Mouse (Mus musculus) limb, embryonic 11.5 days (tissue): ENCODE measurements at regions not wholly inside any gene's neighbourhood (a gene's known extent, or its start where the extent isn't known, plus 50 kb on each side); places are given as distances from the start of the nearest gene placed in this dataset.

Source experiments
- ATAC-seq: fragments of 200-750 bp; cut with Nextera tagmentation; 2 replicates; pipeline ENCODE4 v1.8.0; 2017; ENCODE audit warnings: low read depth; ENCODE audit not compliant: insufficient number of reproducible peaks, low FRiP score, low TSS enrichment
- DNase-seq: peaks from one replicate; pipeline ENCODE4 v3.0.0-alpha.2; 2015; ENCODE audit warnings: low spot score
- H3K27ac ChIP-seq: fragments of 300-500 bp; sonication (generic); replicated peaks from 2 replicates; pipeline ENCODE4 v1.5.1; 2014; ENCODE audit warnings: low read depth, mild to moderate bottlenecking, low read length
- H3K27me3 ChIP-seq: fragments of 300-500 bp; sonication (generic); 2 replicates; pipeline ENCODE4 v1.6.1; 2014; ENCODE audit warnings: mild to moderate bottlenecking, low read length, mixed read lengths; ENCODE audit not compliant: control insufficient read depth, insufficient read depth
- H3K36me3 ChIP-seq: fragments of 300-500 bp; sonication (generic); 2 replicates; pipeline ENCODE4 v1.6.1; 2014; ENCODE audit warnings: mild to moderate bottlenecking, low read length, moderate library complexity, mixed read lengths; ENCODE audit not compliant: control insufficient read depth, insufficient read depth
- H3K4me1 ChIP-seq: fragments of 300-500 bp; sonication (generic); 2 replicates; pipeline ENCODE4 v1.6.1; 2014; ENCODE audit warnings: low read length, mixed read lengths; ENCODE audit not compliant: control insufficient read depth, insufficient read depth
- H3K4me2 ChIP-seq: fragments of 300-500 bp; sonication (generic); 2 replicates; pipeline ENCODE4 v1.6.1; 2014; ENCODE audit warnings: low read depth, mild to moderate bottlenecking, moderate library complexity; ENCODE audit not compliant: severe bottlenecking
- H3K4me3 ChIP-seq: fragments of 300-500 bp; sonication (generic); 2 replicates; pipeline ENCODE4 v1.5.1; 2014; ENCODE audit warnings: low read depth, low read length
- H3K9ac ChIP-seq: fragments of 300-500 bp; sonication (generic); 2 replicates; pipeline ENCODE4 v1.6.1; 2014; ENCODE audit warnings: mild to moderate bottlenecking, low read length
- H3K9me3 ChIP-seq: fragments of 300-500 bp; sonication (generic); 2 replicates; pipeline ENCODE4 v1.6.1; 2016; ENCODE audit warnings: low read length; ENCODE audit not compliant: control insufficient read depth
- WGBS: fragments of 180-500 bp; shearing (Covaris S2); extraction: QIAGEN DNeasy Blood & Tissue Kit; methylation state at CpG from one replicate; pipeline ENCODE4 v1.1.7; 2014; 5-methylcytosine and 5-hydroxymethylcytosine counted together

DNA sequence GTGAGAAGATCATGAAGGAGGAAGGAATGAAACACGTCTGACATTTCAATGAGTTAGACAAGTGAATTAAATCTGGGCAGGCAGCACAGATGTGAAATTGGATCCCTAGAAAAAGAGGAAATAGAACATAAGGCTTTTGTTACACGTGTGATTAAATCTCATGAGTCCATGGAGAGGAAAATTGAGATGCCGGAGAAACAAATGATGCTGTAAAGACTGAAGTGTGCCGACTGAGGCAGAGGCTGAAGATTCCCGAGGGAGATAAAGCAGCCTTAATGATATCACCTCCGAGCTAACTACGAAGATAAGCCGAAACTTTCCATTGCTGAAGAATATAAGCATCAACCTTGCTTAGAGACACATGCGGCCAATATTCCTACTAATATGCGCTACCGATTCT, 390.0 kb downstream of the Nup35 start:
- Histone ChIP-seq H3K4me2 (no peak overlapping the region), H3K27me3 (no peaks in the 10 kb centered on the region), H3K9ac (no peak overlapping the region), H3K9me3 (no peaks in the 10 kb centered on the region), H3K4me3 (no peak overlapping the region), H3K27ac (no peak overlapping the region), H3K36me3 (no peaks in the 10 kb centered on the region), H3K4me1 (no peaks in the 10 kb centered on the region)
- ATAC-seq (no peak), DNase-seq (no peak)
- 82% methylated on average over 11 of the region's 11 CpGs for WGBS

DNA sequence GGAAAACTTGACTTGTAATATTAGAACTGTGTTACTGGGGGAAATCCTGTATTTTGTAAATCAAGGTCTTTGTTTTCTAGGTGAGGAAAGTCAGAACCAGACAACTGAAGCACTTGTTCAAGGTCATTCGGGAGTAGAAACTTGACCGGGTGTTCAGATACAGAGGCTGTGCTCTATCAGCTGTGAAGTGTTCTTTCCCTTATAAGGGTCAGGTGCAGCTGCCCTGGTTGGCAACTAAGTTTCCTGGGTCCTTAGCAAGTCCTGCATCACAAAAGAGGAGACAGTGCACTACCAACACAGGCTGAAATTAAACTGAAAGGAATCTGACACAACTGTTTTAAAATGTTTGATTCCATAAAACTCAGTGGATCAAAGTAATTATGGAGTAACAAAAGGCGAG, 406.6 kb downstream of the Nup35 start:
- Histone ChIP-seq H3K9me3 (no peaks in the 10 kb centered on the region), H3K36me3 (no peaks in the 10 kb centered on the region), H3K9ac (no peak overlapping the region), H3K4me3 (no peak overlapping the region), H3K27ac (no peak overlapping the region), H3K4me2 (no peak overlapping the region), H3K4me1 (no peaks in the 10 kb centered on the region), H3K27me3 (no peaks in the 10 kb centered on the region)
- no peak for DNase-seq
- 94% methylated on average over 3 of the region's 3 CpGs for WGBS
- no peak for ATAC-seq
